Mouse (Mus musculus) layer of hippocampus, postnatal 25 days (tissue): Measurements from ENCODE around the gene Ppdpf. TPM values are rescaled to one million over a fixed set of nuclear protein-coding genes. Genes with fewer than 3 reads are reported as not detected.
A peak's percentile ranks its signal among the peaks of the same experiment; 100 is the strongest.

Source experiments
- DNase-seq, 2 experiments: peaks; one replicate each; pipeline ENCODE4 v3.0.0; 2022; ENCODE audit warnings: mixed read lengths in 2 of 2, low spot score in 1 of 2; ENCODE audit errors: extremely low spot score in 1 of 2
- total RNA-seq, 2 experiments: library from RNA; stranded (reverse); gene quantifications; 2 replicates each; pipeline ENCODE4 v1.2.3; 2021

Ppdpf gene
- total RNA-seq, 2 experiments from 2014 or later = 110 to 113 TPM

- DNase-seq = no peak
Measured at GRCm38 (mm10) chr2:181213021-181213445, 26.0 kb downstream of the Ppdpf start, which contains the start of gene Srms. Gene Srms, minus strand, starts transcription at chr2:181213185.

GRCm38 (mm10) chr2:181216037-181216436 lies 29.0 kb downstream of the Ppdpf start:
- DNase-seq = no peak

GRCm38 (mm10) chr2:181218881-181219485 lies 31.9 kb downstream of the Ppdpf start:
- DNase-seq = no peak

- DNase-seq = peak; percentile 37 to 42
Measured at GRCm38 (mm10) chr2:181219538-181220216, 32.6 kb downstream of the Ppdpf start, which contains the start of gene Fndc11. Gene Fndc11, plus strand, starts transcription at chr2:181220013.

GRCm38 (mm10) chr2:181220361-181220760 lies 33.3 kb downstream of the Ppdpf start:
- no peak for DNase-seq

GRCm38 (mm10) chr2:181224994-181225393 lies 37.9 kb downstream of the Ppdpf start:
- no peak for DNase-seq

- DNase-seq = no peak
Measured at GRCm38 (mm10) chr2:181227122-181227521, 40.1 kb downstream of the Ppdpf start.

GRCm38 (mm10) chr2:181228335-181228734 lies 41.3 kb downstream of the Ppdpf start:
- DNase-seq = no peak

GRCm38 (mm10) chr2:181231171-181231570 lies 44.1 kb downstream of the Ppdpf start:
- no peak for DNase-seq

GRCm38 (mm10) chr2:181233443-181233842 lies 46.4 kb downstream of the Ppdpf start:
- DNase-seq = no peak

- DNase-seq = no peak
Measured at GRCm38 (mm10) chr2:181234680-181235079, 47.6 kb downstream of the Ppdpf start.

GRCm38 (mm10) chr2:181235681-181236566 lies 48.9 kb downstream of the Ppdpf start:
- DNase-seq = no peak

GRCm38 (mm10) chr2:181237251-181238014 lies 50.4 kb downstream of the Ppdpf start:
- DNase-seq = no peak

GRCm38 (mm10) chr2:181238091-181238610 lies 51.1 kb downstream of the Ppdpf start:
- DNase-seq = no peak

Other genes starting within 250 kb of the Ppdpf start
- gene Nkain4, start 232.5 kb upstream of the Ppdpf start, total RNA-seq = 10 to 100 TPM; 62.0 to 63.2 TPM
- gene Arfgap1, start 220.0 kb upstream of the Ppdpf start, total RNA-seq = 100 to 1,000 TPM; 132 to 136 TPM
- 1 to 10 TPM; 1.3 to 3.0 TPM for gene Col20a1, start 200.7 kb upstream of the Ppdpf start, total RNA-seq
- gene Chrna4, start 143.7 kb upstream of the Ppdpf start, total RNA-seq = 10 to 100 TPM; 15.8 to 17.8 TPM
- gene Kcnq2, start 51.9 kb upstream of the Ppdpf start, total RNA-seq = 100 to 1,000 TPM; 277 to 291 TPM
- gene Eef1a2, start 30.2 kb upstream of the Ppdpf start, total RNA-seq = 1,000 to 10,000 TPM; 1,080 to 1,201 TPM
- not detected for gene Ptk6, start 15.5 kb downstream of the Ppdpf start, total RNA-seq
- gene Srms, start 25.9 kb downstream of the Ppdpf start, total RNA-seq = under 1 TPM; 0.22 to 0.42 TPM
- not detected for gene Fndc11, start 32.8 kb downstream of the Ppdpf start, total RNA-seq
- gene Helz2, start 54.8 kb downstream of the Ppdpf start, total RNA-seq = 1 to 10 TPM; 1.8 to 2.1 TPM
- gene Gmeb2, start 100.8 kb downstream of the Ppdpf start, total RNA-seq = 10 to 100 TPM; 16.7 to 21.1 TPM
- gene Stmn3, start 127.3 kb downstream of the Ppdpf start, total RNA-seq = 100 to 1,000 TPM; 567 to 677 TPM
- 10 to 100 TPM; 27.3 to 34.9 TPM for gene Rtel1, start 132.5 kb downstream of the Ppdpf start, total RNA-seq
- gene Zgpat, start 177.7 kb downstream of the Ppdpf start, total RNA-seq = 10 to 100 TPM; 64.9 to 73.6 TPM
- gene Arfrp1, start 178.2 kb downstream of the Ppdpf start, total RNA-seq = 10 to 100 TPM; 41.0 to 47.0 TPM
- gene Lime1, start 192.8 kb downstream of the Ppdpf start, total RNA-seq = 10 to 100 TPM; 36.1 to 42.0 TPM